Mouse (Mus musculus) v-Abl transformed pro-B cells (cell line): Measurements from ENCODE around the gene Hist1h2bl.

Source experiments
- in situ Hi-C, 2 experiments: fragments of 400-800 bp; cut with MboI; formaldehyde crosslinking; loops; one replicate each; pipeline ENCODE4 v1.15.1; 2025; ENCODE audit not compliant: unreplicated experiment in 2 of 2

Gene Hist1h2bl

DNA sequence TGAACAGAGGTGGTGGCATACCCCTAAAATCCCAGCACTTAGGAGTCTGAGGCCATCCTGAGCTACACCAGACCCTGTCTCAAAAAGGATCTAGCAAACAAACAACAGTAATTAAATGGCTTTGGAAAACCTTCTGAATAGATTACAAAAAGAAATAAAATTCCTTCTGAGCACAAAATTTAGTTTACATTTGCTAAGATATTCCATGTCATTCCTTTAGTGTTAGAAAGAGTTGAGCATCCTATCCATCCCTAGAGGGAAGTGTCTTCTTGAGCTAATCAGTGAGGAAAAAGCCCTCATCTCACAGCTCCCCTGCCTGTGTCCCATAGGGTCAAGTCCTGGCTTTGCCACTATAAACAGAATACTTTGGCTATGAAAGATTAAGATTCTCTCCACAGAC, 18.1 kb downstream of the Hist1h2bl start, which contains the start of gene Olfr1359:
Gene Olfr1359 (plus strand): TSS at position 301 of the 400 bp plus-strand sequence.
- in situ Hi-C loops = no loop called here

DNA sequence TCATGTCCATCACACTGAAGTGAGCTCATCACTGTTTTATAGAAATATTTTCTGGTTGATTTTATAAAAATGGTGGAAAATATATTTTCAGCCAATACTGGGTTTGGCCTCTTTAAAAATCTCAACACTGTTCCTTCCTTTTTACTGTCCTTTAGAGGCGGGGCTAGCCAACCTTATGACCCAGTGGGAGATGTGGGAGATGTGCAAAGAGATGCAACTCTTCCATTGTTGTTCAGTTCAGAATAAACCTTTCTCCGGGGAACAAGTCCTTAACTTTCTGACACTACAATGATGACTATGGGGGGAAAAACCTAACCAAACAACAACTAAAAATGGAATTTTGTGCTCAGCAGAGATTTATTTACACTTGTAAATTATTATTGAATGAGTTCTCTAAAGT, 38.6 kb downstream of the Hist1h2bl start, which contains the start of gene Olfr1360:
Gene Olfr1360 (minus strand): TSS at position 101 of the 400 bp plus-strand sequence.
- in situ Hi-C loops = no loop called here
